Mouse (Mus musculus) heart, postnatal 36 days (tissue): ENCODE results near the gene Aldh18a1. TPM values are rescaled to one million over a fixed set of nuclear protein-coding genes. Genes with fewer than 3 reads are reported as not detected.

Experiments
- DNase-seq, 2 experiments: peaks; one replicate each; pipeline ENCODE4 v3.0.0; 2021 to 2022
- intact Hi-C: fragments of 180-260 bp; cut with DNase I; formaldehyde crosslinking; loops from one replicate; pipeline ENCODE4 v1.15.1; 2025
- total RNA-seq, 2 experiments: library from RNA; stranded (reverse); gene quantifications; 2 replicates each; pipeline ENCODE4 v1.2.3; 2021

Gene Aldh18a1
- total RNA-seq, 2 experiments from 2014 or later: 6.7 to 7.6 TPM

GRCm38 (mm10) chr19:40504336-40504735 lies 83.9 kb downstream of the Aldh18a1 start:
- intact Hi-C loops: no loop called here
- DNase-seq: no peak

Other genes starting within 250 kb of the Aldh18a1 start
- gene Sorbs1, start 74.7 kb downstream of the Aldh18a1 start, total RNA-seq: 100 to 1,000 TPM; 766 to 844 TPM
- gene Tctn3, start 23.8 kb upstream of the Aldh18a1 start, total RNA-seq: 1 to 10 TPM; 7.4 to 8.0 TPM
- gene Entpd1, start 23.9 kb upstream of the Aldh18a1 start, total RNA-seq: 10 to 100 TPM; 25.0 to 33.2 TPM
- not detected for gene Cc2d2b, start 160.3 kb upstream of the Aldh18a1 start, total RNA-seq
- gene Ccnj, start 242.8 kb upstream of the Aldh18a1 start, total RNA-seq: 1 to 10 TPM; 4.1 to 5.1 TPM